In the genomic region with DNA sequence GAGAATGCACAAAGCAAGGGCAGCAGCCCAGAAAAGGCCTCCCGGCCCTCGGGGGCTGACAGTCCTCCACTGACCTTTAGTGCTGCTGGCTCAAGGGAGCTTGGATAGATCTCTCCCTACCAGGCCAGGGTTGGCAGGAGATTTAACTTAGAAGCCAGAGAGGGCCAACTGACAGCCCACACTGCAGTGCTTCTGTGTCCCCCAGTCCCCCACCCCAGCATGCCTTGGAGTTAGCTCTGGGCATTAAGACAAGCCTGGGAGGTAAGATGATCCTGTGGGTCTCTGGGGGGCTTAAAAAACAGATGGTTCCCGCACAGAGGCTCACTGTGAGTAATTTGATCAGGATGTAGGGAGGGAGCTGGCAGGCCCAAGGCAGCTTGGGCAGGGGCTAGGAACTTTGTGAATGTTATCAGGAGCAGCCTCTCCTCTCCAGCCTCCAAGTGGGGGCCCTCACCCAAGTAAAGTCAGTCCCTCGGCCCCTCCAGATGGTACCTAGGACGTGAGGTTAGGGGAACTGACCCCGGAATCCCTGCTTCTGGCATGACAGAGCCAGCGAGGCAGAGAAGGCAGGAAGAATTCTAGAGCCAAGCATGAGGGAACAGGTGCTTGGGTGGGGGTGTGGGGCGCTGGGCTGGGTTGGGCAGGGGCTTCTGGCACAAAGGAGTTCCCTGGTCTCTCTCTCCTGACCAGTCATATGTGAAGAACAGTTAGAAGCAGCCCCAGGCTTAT, we compare ENCODE assay signal across 7 mouse cellular contexts. TPM values are rescaled to one million over a fixed set of nuclear protein-coding genes. Genes with fewer than 3 reads are reported as not detected.
DNase-seq lines count a peak whose midpoint lies in the region; ATAC-seq and TF ChIP-seq lines count a peak whose summit lies in the region.

No protein-coding gene starts in this region.

- no peak for DNase-seq in Patski (ENCODE audit: low read depth, low spot score)
- peak; percentile 80 to 89 for DNase-seq in cerebellum, postnatal 10 days
- DNase-seq in heart, adult 2 months: peak; percentile 59 to 63
- peak; percentile 90 for DNase-seq in midbrain, embryonic 11.5 days (ENCODE audit: low spot score, missing footprints)
- DNase-seq in thymus, postnatal 25 days: no peak
- DNase-seq in kidney, adult 2 months: no peak

- H3K4me3 ChIP-seq in heart, adult 2 months: no peak overlapping the region
- H3K4me3 ChIP-seq in midbrain, embryonic 11.5 days (ENCODE audit: low read depth, low read length): no peak overlapping the region
- no peak overlapping the region for H3K4me3 ChIP-seq in kidney, adult 2 months (ENCODE audit: insufficient read depth, low read depth, low read length)

- no peak overlapping the region for H3K4me2 ChIP-seq in midbrain, embryonic 11.5 days

- no peaks in the 10 kb centered on the region for H3K27me3 ChIP-seq in Patski
- H3K27me3 ChIP-seq in heart, adult 2 months (ENCODE audit: control insufficient read depth, insufficient read depth, low read length): no peaks in the 10 kb centered on the region
- no peaks in the 10 kb centered on the region for H3K27me3 ChIP-seq in midbrain, embryonic 11.5 days (ENCODE audit: control insufficient read depth, insufficient read depth, low read length)
- no peaks in the 10 kb centered on the region for H3K27me3 ChIP-seq in kidney, adult 2 months (replicated peaks; ENCODE audit: control insufficient read depth, insufficient read depth, low read length)

- in situ Hi-C loops in Patski (cut with MboI; ENCODE audit: low pct_unique_long_range_greater_than_20kb): no loop called here

- no peak for TF ChIP-seq EP300 in heart, adult 2 months (IDR thresholded peaks at IDR 0.05; ENCODE audit: insufficient read depth, low read depth, low read length)

- H3K27ac ChIP-seq in heart, adult 2 months: peak overlapping the region; percentile 78
- H3K27ac ChIP-seq in midbrain, embryonic 11.5 days (ENCODE audit: low read depth, low read length): peak overlapping the region; percentile 61; the same call in 1 of the 2 replicates
- no peak overlapping the region for H3K27ac ChIP-seq in kidney, adult 2 months (ENCODE audit: insufficient read depth, low read depth, low read length)

- CTCF ChIA-PET in Patski (lab: Charles Lee): interaction anchor here (1.1 to 4.6 kb wide), 5 partner anchors 10 to 40 kb away, joined by 3 to 30 read pairs (median 4); no protein-coding TSS in a partner anchor

- H3K36me3 ChIP-seq in heart, adult 2 months (ENCODE audit: control insufficient read depth, insufficient read depth, low read length): peaks cover 30% of the 10 kb centered on the region
- H3K36me3 ChIP-seq in midbrain, embryonic 11.5 days (ENCODE audit: control insufficient read depth, insufficient read depth, low read length): no peaks in the 10 kb centered on the region
- no peaks in the 10 kb centered on the region for H3K36me3 ChIP-seq in kidney, adult 2 months (ENCODE audit: control insufficient read depth, insufficient read depth, low read length)

- ATAC-seq in Patski: peak; percentile 19
- ATAC-seq in midbrain, embryonic 11.5 days (ENCODE audit: low FRiP score): peak; percentile 67
- ATAC-seq in megakaryocyte-erythroid progenitor cell, adult 5-6 weeks (replicated peaks; ENCODE audit: low FRiP score, low TSS enrichment, poor library complexity, severe bottlenecking): no peak

- H3K9ac ChIP-seq in heart, adult 2 months (ENCODE audit: low read depth, low read length): peak overlapping the region; percentile 42
- H3K9ac ChIP-seq in midbrain, embryonic 11.5 days (ENCODE audit: low read length): 0 out of 2 replicates have a peak overlapping the region, but pooled peaks have one; percentile 9

- POLR2A ChIA-PET in Patski (lab: Charles Lee): no interaction called here

- peaks cover 25% of the 10 kb centered on the region for H3K4me1 ChIP-seq in heart, adult 2 months (ENCODE audit: control insufficient read depth, insufficient read depth, low read length)
- H3K4me1 ChIP-seq in midbrain, embryonic 11.5 days (ENCODE audit: control insufficient read depth, insufficient read depth, low read length): peaks cover 7% of the 10 kb centered on the region; the same call in 1 of the 2 replicates
- no peaks in the 10 kb centered on the region for H3K4me1 ChIP-seq in kidney, adult 2 months (ENCODE audit: control insufficient read depth, insufficient read depth, low read length)

- H3K79me2 ChIP-seq in heart, adult 2 months (replicated peaks; ENCODE audit: control insufficient read depth, insufficient read depth, low read length): peaks cover 2% of the 10 kb centered on the region; the same call in 1 of the 2 replicates

- 27% methylated on average over 8 of the region's 8 CpGs for WGBS in heart, adult 2 months
- WGBS in midbrain, embryonic 11.5 days: 15% methylated on average over 8 of the region's 8 CpGs
- WGBS in kidney, adult 2 months: 45% methylated on average over 8 of the region's 8 CpGs

- H3K9me3 ChIP-seq in midbrain, embryonic 11.5 days (ENCODE audit: control insufficient read depth, low read length): no peaks in the 10 kb centered on the region

- TF ChIP-seq POLR2A in heart, adult 2 months (IDR thresholded peaks at IDR 0.05; ENCODE audit: insufficient read depth, low read depth, low read length): no peak
- TF ChIP-seq POLR2A in kidney, adult 2 months (IDR thresholded peaks at IDR 0.05; ENCODE audit: low read depth, low read length): no peak

- intact Hi-C loops in heart, adult 2 months (cut with DNase I): no loop called here

- TF ChIP-seq CTCF in Patski (IDR thresholded peaks at IDR 0.05): no peak
- no peak for TF ChIP-seq CTCF in heart, adult 2 months (IDR thresholded peaks at IDR 0.05)
- TF ChIP-seq CTCF in kidney, adult 2 months (conservative IDR thresholded peaks at IDR 0.05; ENCODE audit: insufficient read depth, insufficient read length, low read depth, low read length): no peak

RNA-seq across cellular contexts. Expression of a gene that starts 9.9 kb away (rescaled TPM):
- 4.4 TPM for polyA plus RNA-seq in Patski (2021)
- 10 to 100 TPM; 16.1 to 16.2 TPM for total RNA-seq in heart, adult 2 months (2021)
- 11.5 and 22.4 TPM in 2 replicates for polyA plus RNA-seq in heart, adult 2 months (2012; rRNA removed)
- 0.34 and 0.56 TPM in 2 replicates for polyA plus RNA-seq in midbrain, embryonic 11.5 days (2014; fragmentation: Nextera tagmentation; extraction: Ambion mirVana)
- total RNA-seq in megakaryocyte-erythroid progenitor cell, adult 5-6 weeks (2014; fragmentation: Nextera tagmentation): 0.59 and 0.74 TPM in 2 replicates
- total RNA-seq in megakaryocyte-erythroid progenitor cell, adult 5-6 weeks (2017): 0.15 and 0.38 TPM in 2 replicates
- 0.61 and 0.64 TPM in 2 replicates for polyA plus RNA-seq in kidney, adult 2 months (2012; rRNA removed)

RNA-seq across cellular contexts. Expression of a gene that starts 26.9 kb away (rescaled TPM):
- 22.4 TPM for polyA plus RNA-seq in Patski (2021)
- 10 to 100 TPM in 1 of 2 experiments, 1 to 10 TPM in 1; 9.2 to 12.3 TPM for total RNA-seq in heart, adult 2 months (2021)
- polyA plus RNA-seq in heart, adult 2 months (2012; rRNA removed): 4.1 and 6.5 TPM in 2 replicates
- 46.3 and 52.7 TPM in 2 replicates for polyA plus RNA-seq in midbrain, embryonic 11.5 days (2014; fragmentation: Nextera tagmentation; extraction: Ambion mirVana)
- total RNA-seq in megakaryocyte-erythroid progenitor cell, adult 5-6 weeks (2014; fragmentation: Nextera tagmentation): 23.4 and 30.2 TPM in 2 replicates
- 52.0 and 54.2 TPM in 2 replicates for total RNA-seq in megakaryocyte-erythroid progenitor cell, adult 5-6 weeks (2017)
- polyA plus RNA-seq in kidney, adult 2 months (2012; rRNA removed): 6.5 and 9.1 TPM in 2 replicates

Comparison
In these comparisons a context has a peak if more than half of its experiments do, and no peak if none do; other contexts are left out.
1. DNase-seq: peak in cerebellum, postnatal 10 days (2 of 2), heart, adult 2 months (2 of 2) and midbrain, embryonic 11.5 days (single experiment); none in Patski (single experiment), thymus, postnatal 25 days (single experiment) and kidney, adult 2 months (single experiment).